Mouse (Mus musculus): Measurements from ENCODE around the gene Ano1.

Gene Ano1

GRCm38 (mm10) chr7:144775804-144776447 lies 24.2 kb upstream of the Ano1 start:
- no peak for TF ChIP-seq GATA4 (IDR thresholded peaks at IDR 0.05; ENCODE audit: insufficient replicate concordance, low read length)

GRCm38 (mm10) chr7:144775214-144775613 lies 23.4 kb upstream of the Ano1 start:
- TF ChIP-seq GATA4 (IDR thresholded peaks at IDR 0.05; ENCODE audit: insufficient replicate concordance, low read length), result no peak

- TF ChIP-seq GATA4 (IDR thresholded peaks at IDR 0.05; ENCODE audit: insufficient replicate concordance, low read length), result no peak
Observed at GRCm38 (mm10) chr7:144774283-144774682, 22.5 kb upstream of the Ano1 start.

- TF ChIP-seq GATA4 (IDR thresholded peaks at IDR 0.05; ENCODE audit: insufficient replicate concordance, low read length), result no peak
Observed at GRCm38 (mm10) chr7:144770116-144770515, 18.3 kb upstream of the Ano1 start.

GRCm38 (mm10) chr7:144769434-144770080 lies 17.8 kb upstream of the Ano1 start:
- no peak for TF ChIP-seq GATA4 (IDR thresholded peaks at IDR 0.05; ENCODE audit: insufficient replicate concordance, low read length)

- no peak for TF ChIP-seq GATA4 (IDR thresholded peaks at IDR 0.05; ENCODE audit: insufficient replicate concordance, low read length)
Observed at GRCm38 (mm10) chr7:144768845-144769244, 17.1 kb upstream of the Ano1 start.

- no peak for TF ChIP-seq GATA4 (IDR thresholded peaks at IDR 0.05; ENCODE audit: insufficient replicate concordance, low read length)
Observed at GRCm38 (mm10) chr7:144764537-144765282, 12.9 kb upstream of the Ano1 start.

GRCm38 (mm10) chr7:144764013-144764412 lies 12.2 kb upstream of the Ano1 start:
- no peak for TF ChIP-seq GATA4 (IDR thresholded peaks at IDR 0.05; ENCODE audit: insufficient replicate concordance, low read length)

- TF ChIP-seq GATA4 (IDR thresholded peaks at IDR 0.05; ENCODE audit: insufficient replicate concordance, low read length), result no peak
Observed at GRCm38 (mm10) chr7:144762496-144763235, 10.9 kb upstream of the Ano1 start.

- TF ChIP-seq GATA4 (IDR thresholded peaks at IDR 0.05; ENCODE audit: insufficient replicate concordance, low read length), result no peak
Observed at GRCm38 (mm10) chr7:144760228-144760627, 8.5 kb upstream of the Ano1 start.

- no peak for TF ChIP-seq GATA4 (IDR thresholded peaks at IDR 0.05; ENCODE audit: insufficient replicate concordance, low read length)
Observed at GRCm38 (mm10) chr7:144759455-144759854, 7.7 kb upstream of the Ano1 start.

- no peak for TF ChIP-seq GATA4 (IDR thresholded peaks at IDR 0.05; ENCODE audit: insufficient replicate concordance, low read length)
Observed at GRCm38 (mm10) chr7:144755511-144756378, 4.0 kb upstream of the Ano1 start.

- TF ChIP-seq GATA4 (IDR thresholded peaks at IDR 0.05; ENCODE audit: insufficient replicate concordance, low read length), result no peak
Observed at GRCm38 (mm10) chr7:144754722-144755121, 2.9 kb upstream of the Ano1 start.

GRCm38 (mm10) chr7:144753657-144754031 lies 1.9 kb upstream of the Ano1 start:
- no peak for TF ChIP-seq GATA4 (IDR thresholded peaks at IDR 0.05; ENCODE audit: insufficient replicate concordance, low read length)

Data from liver, adult (tissue).